Mouse (Mus musculus) v-Abl transformed pro-B cells (cell line): Measurements from ENCODE around the gene Neurl4.
"Not testable (repeated sequence)": the region's sequence is repeated elsewhere in the genome, so short reads cannot be mapped to it uniquely, and the experiment has no call there.

Source experiments
- in situ Hi-C, 2 experiments: fragments of 400-800 bp; cut with MboI; formaldehyde crosslinking; loops; one replicate each; pipeline ENCODE4 v1.15.1; 2025; ENCODE audit not compliant: unreplicated experiment in 2 of 2

Neurl4 gene

GRCm38 (mm10) chr11:69910781-69911560 lies 10.1 kb downstream of the Neurl4 start:
- in situ Hi-C loops = no loop called here

- in situ Hi-C loops = no loop called here
Measured at GRCm38 (mm10) chr11:69911701-69912100, 10.8 kb downstream of the Neurl4 start.

- in situ Hi-C loops = no loop called here
Measured at GRCm38 (mm10) chr11:69912716-69913530, 12.1 kb downstream of the Neurl4 start.

GRCm38 (mm10) chr11:69913554-69914371 lies 12.9 kb downstream of the Neurl4 start, which contains the start of gene Gps2:
TSS of gene Gps2 (plus strand) at chr11:69913888.
- in situ Hi-C loops = no loop called here

GRCm38 (mm10) chr11:69914372-69914764 lies 13.5 kb downstream of the Neurl4 start:
- in situ Hi-C loops = no loop called here

- in situ Hi-C loops = no loop called here
Measured at GRCm38 (mm10) chr11:69914917-69915430, 14.1 kb downstream of the Neurl4 start.

GRCm38 (mm10) chr11:69915667-69916627 lies 15.1 kb downstream of the Neurl4 start:
- in situ Hi-C loops = no loop called here

GRCm38 (mm10) chr11:69916652-69917378 lies 15.9 kb downstream of the Neurl4 start:
- in situ Hi-C loops = not testable (repeated sequence)

GRCm38 (mm10) chr11:69917379-69917948 lies 16.6 kb downstream of the Neurl4 start:
- in situ Hi-C loops = no loop called here

- in situ Hi-C loops = no loop called here
Measured at GRCm38 (mm10) chr11:69918118-69918517, 17.2 kb downstream of the Neurl4 start.

- in situ Hi-C loops = no loop called here
Measured at GRCm38 (mm10) chr11:69919053-69919452, 18.2 kb downstream of the Neurl4 start.

GRCm38 (mm10) chr11:69919661-69920265 lies 18.9 kb downstream of the Neurl4 start:
- in situ Hi-C loops = loop anchor here (5.0 kb wide), 2 partner anchors 37 to 247 kb away; partner anchors contain the start of genes Kctd11 (in 2 of the 2) and Eif4a1 (in 1 of the 2)

- in situ Hi-C loops = loop anchor here (5.0 kb wide), 2 partner anchors 38 to 248 kb away; partner anchors contain the start of genes Kctd11 (in 2 of the 2) and Eif4a1 (in 1 of the 2)
Measured at GRCm38 (mm10) chr11:69920266-69921031, 19.6 kb downstream of the Neurl4 start.

GRCm38 (mm10) chr11:69921114-69922011 lies 20.5 kb downstream of the Neurl4 start, which contains the start of gene Eif5a:
TSS of gene Eif5a (minus strand) at chr11:69921958.
- in situ Hi-C loops = loop anchor here (5.0 kb wide), 2 partner anchors 39 to 249 kb away; partner anchors contain the start of genes Kctd11 (in 2 of the 2) and Eif4a1 (in 1 of the 2)

GRCm38 (mm10) chr11:69922012-69922756 lies 21.3 kb downstream of the Neurl4 start:
- in situ Hi-C loops = loop anchor here (5.0 kb wide), 2 partner anchors 40 to 250 kb away; partner anchors contain the start of genes Kctd11 (in 2 of the 2) and Eif4a1 (in 1 of the 2)
